Mouse (Mus musculus) lung, embryonic 16.5 days (tissue): ENCODE data around the gene Mog. TPM values are rescaled to one million over a fixed set of nuclear protein-coding genes. Genes with fewer than 3 reads are reported as not detected.
A peak's percentile ranks its signal among the peaks of the same experiment; 100 is the strongest.

Experiments
- ATAC-seq: fragments of 200-750 bp; cut with Nextera tagmentation; 2 replicates; pipeline ENCODE4 v1.8.0; 2017; ENCODE audit warnings: low read depth, mild to moderate bottlenecking, moderate library complexity
- H3K27ac ChIP-seq: fragments of 300-500 bp; sonication (generic); 2 replicates; pipeline ENCODE4 v1.5.1; 2014; ENCODE audit warnings: mild to moderate bottlenecking, control low read depth, low read length
- H3K27me3 ChIP-seq: fragments of 300-500 bp; sonication (generic); 2 replicates; pipeline ENCODE4 v1.6.1; 2014; ENCODE audit warnings: low read depth, low read length, mixed read lengths; ENCODE audit not compliant: control insufficient read depth, insufficient read depth
- H3K36me3 ChIP-seq: fragments of 300-500 bp; sonication (generic); 2 replicates; pipeline ENCODE4 v1.6.1; 2014; ENCODE audit warnings: low read length; ENCODE audit not compliant: control insufficient read depth, insufficient read depth
- H3K4me1 ChIP-seq: fragments of 300-500 bp; sonication (generic); replicated peaks from 2 replicates; pipeline ENCODE4 v1.6.1; 2014; ENCODE audit warnings: low read length, mixed read lengths; ENCODE audit not compliant: control insufficient read depth, insufficient read depth
- H3K4me2 ChIP-seq: fragments of 300-500 bp; sonication (generic); 2 replicates; pipeline ENCODE4 v1.6.1; 2014; ENCODE audit warnings: low read depth, low read length, control low read depth
- H3K4me3 ChIP-seq: fragments of 300-500 bp; sonication (generic); 2 replicates; pipeline ENCODE4 v1.5.1; 2014; ENCODE audit warnings: mild to moderate bottlenecking, low read length, control low read depth
- H3K9ac ChIP-seq: fragments of 300-500 bp; sonication (generic); 2 replicates; pipeline ENCODE4 v1.6.1; 2014; ENCODE audit warnings: low read length, control low read depth
- H3K9me3 ChIP-seq: fragments of 300-500 bp; sonication (generic); 2 replicates; pipeline ENCODE4 v1.6.1; 2016; ENCODE audit warnings: low read length; ENCODE audit not compliant: control insufficient read depth
- WGBS: fragments of 180-500 bp; shearing (Covaris S2); extraction: QIAGEN DNeasy Blood & Tissue Kit; methylation state at CpG from one replicate; pipeline ENCODE4 v1.1.7; 2014; 5-methylcytosine and 5-hydroxymethylcytosine counted together
- polyA plus RNA-seq: library from polyadenylated mRNA; unstranded; fragments of >200 nt; fragmentation: Nextera tagmentation; extraction: Ambion mirVana; gene quantifications from 2 replicates; pipeline ENCODE4 v1.2.1, GENCODE M21; 2015

Gene Mog
- polyA plus RNA-seq, 1 experiment from 2014 or later: 0.11 TPM

DNA sequence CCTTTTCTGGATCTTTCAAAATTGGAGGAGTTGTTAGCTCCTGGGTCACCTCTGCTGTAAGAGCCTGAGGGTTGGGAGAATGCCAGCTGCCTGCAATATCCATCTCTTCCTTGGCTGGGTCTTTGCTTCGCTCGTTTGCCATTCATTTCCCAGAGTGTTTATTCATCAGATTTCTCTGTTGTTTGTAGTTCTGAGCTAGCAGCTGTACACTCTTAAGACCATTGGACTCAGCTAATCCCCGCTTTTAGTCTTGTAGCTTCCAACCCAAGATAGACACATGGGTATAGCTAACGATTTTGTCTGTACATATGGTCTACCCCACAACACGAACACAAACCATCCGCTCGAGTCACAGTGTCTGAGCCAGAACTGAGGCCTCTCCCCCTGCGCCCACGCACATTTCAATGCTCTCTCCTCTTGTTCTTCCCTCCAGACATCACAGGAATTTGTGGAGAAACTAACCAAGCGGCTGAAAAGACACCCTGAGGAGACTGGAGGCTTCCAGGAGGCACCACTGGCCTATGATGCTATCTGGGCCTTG is 39.0 kb upstream of the Mog start:
- H3K4me3 ChIP-seq: no peak overlapping the region
- no peak overlapping the region for H3K27ac ChIP-seq
- H3K36me3 ChIP-seq: peaks cover 35% of the 10 kb centered on the region
- no peaks in the 10 kb centered on the region for H3K27me3 ChIP-seq
- H3K9ac ChIP-seq: no peak overlapping the region
- ATAC-seq: no peak
- H3K4me1 ChIP-seq: no peaks in the 10 kb centered on the region
- WGBS: 84% methylated on average over 10 of the region's 10 CpGs
- no peak overlapping the region for H3K4me2 ChIP-seq
- no peaks in the 10 kb centered on the region for H3K9me3 ChIP-seq

DNA sequence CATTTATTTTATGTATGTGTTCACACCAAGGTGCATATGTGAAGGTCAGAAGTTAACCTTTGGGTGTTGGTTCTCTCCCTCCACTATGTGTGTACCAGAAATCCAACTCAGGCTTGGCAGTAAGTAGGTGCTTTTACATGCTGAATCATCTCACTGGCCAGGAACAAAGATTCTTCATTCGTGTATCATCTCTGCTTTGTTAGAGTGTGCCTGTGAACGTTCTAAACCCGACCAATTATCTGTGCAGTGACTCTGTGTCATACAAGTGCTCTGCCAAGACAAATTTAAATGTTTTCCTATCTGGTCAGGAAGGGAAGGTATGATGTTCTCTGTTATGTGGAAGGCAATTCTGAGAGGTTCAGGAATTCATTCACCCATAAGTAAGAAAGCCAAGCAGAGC is 38.2 kb upstream of the Mog start:
- H3K27ac ChIP-seq: no peak overlapping the region
- 81% methylated on average over 3 of the region's 3 CpGs for WGBS
- H3K27me3 ChIP-seq: no peaks in the 10 kb centered on the region
- peaks cover 35% of the 10 kb centered on the region for H3K36me3 ChIP-seq
- H3K4me3 ChIP-seq: no peak overlapping the region
- no peaks in the 10 kb centered on the region for H3K4me1 ChIP-seq
- no peak overlapping the region for H3K4me2 ChIP-seq
- no peak for ATAC-seq
- H3K9me3 ChIP-seq: no peaks in the 10 kb centered on the region
- H3K9ac ChIP-seq: no peak overlapping the region

DNA sequence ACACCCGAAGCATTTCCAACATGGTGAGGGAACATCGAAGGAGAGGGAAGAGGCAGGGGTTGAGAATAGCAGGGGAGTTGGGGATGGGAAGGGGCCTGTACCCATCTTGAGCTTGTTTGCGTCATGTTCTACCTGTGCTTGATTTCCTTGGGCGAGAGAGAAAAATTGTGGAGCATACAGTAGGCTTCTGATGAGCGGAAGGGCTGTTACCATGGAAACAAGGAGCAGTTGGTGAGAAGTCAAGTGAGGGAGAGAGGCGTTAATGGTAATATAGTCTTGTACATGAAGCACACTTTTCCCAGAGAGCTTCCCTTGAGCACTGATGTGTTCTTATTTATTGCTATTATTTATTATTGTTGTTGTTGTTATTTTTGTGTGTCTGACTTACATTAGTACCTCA is 33.8 kb upstream of the Mog start:
- ATAC-seq: no peak
- H3K4me1 ChIP-seq: no peaks in the 10 kb centered on the region
- no peaks in the 10 kb centered on the region for H3K9me3 ChIP-seq
- 78% methylated on average over 6 of the region's 6 CpGs for WGBS
- peaks cover 23% of the 10 kb centered on the region for H3K36me3 ChIP-seq
- H3K4me2 ChIP-seq: no peak overlapping the region
- no peaks in the 10 kb centered on the region for H3K27me3 ChIP-seq
- H3K9ac ChIP-seq: no peak overlapping the region
- H3K27ac ChIP-seq: no peak overlapping the region
- no peak overlapping the region for H3K4me3 ChIP-seq

DNA sequence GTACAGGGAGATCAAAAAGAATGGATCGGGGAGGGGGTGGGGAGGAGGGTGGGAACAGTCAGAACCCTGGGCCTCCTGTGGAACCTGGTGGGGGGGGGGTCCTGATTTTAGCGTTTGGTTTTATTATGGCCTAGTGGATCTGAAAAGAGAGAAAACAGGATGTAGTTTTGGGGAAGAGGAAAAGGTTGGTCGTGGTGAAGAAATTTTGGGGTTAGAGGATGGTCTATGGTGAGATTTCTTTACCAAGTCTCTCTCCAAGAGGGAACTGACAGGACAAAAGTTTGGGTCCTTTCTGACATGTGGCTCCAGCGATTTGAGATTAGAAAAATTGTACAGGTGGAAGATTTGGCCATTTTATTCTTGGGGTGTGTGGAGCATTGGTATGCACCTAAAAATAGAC is 28.5 kb upstream of the Mog start:
- Histone ChIP-seq H3K36me3 (peaks cover 12% of the 10 kb centered on the region), H3K27ac (no peak overlapping the region), H3K4me2 (no peak overlapping the region), H3K27me3 (peaks cover 6% of the 10 kb centered on the region; the same call in 1 of the 2 replicates), H3K4me3 (no peak overlapping the region), H3K4me1 (peaks cover 18% of the 10 kb centered on the region), H3K9me3 (no peaks in the 10 kb centered on the region), H3K9ac (no peak overlapping the region)
- WGBS: 59% methylated on average over 4 of the region's 4 CpGs
- no peak for ATAC-seq

DNA sequence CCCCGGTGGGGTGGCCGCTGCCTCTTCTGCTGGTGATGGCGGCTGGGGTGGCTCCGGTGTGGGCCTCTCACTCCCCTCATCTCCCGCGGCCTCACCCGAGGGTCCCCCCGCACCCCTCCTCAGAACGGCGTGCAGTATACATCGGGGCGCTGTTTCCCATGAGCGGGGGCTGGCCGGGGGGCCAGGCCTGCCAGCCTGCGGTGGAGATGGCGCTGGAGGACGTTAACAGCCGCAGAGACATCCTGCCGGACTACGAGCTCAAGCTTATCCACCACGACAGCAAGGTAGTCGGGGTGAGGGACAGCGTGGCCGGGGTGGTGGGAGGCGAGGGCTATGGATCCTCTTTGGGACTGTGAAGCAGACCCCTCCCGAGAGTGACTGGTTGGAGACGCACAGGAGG is 27.7 kb upstream of the Mog start:
- ATAC-seq: peak; percentile 3; the same call in 1 of the 2 replicates

DNA sequence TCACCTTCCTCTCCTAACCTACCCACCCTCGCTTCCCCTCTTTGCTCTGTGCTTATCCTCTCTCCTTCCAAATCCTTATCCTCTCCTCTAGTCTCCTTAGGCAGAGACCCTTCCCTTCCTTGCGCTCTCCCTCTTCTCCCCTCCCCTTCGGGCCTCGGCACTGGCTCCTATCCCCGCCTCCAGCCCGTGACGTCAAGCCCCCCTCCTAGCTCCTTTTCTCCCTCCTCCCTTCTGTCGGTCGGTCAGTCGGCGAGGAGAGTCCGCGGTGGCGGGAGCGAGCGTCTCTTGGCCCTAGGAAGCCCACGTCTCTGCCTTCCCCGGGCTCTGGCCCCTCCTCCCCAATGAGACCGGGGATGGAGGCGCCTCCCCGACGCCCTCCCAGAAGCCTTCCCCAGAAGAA is 27.2 kb upstream of the Mog start:
- peaks cover 6% of the 10 kb centered on the region; the same call in 1 of the 2 replicates for H3K27me3 ChIP-seq
- 0 out of 2 replicates have a peak, but pooled peaks cover 3% of the 10 kb centered on the region for H3K36me3 ChIP-seq
- H3K9ac ChIP-seq: peak overlapping the region; percentile 71
- under 1% methylated on average over 22 of the region's 22 CpGs for WGBS
- H3K9me3 ChIP-seq: no peaks in the 10 kb centered on the region
- peak overlapping the region; percentile 81 for H3K4me2 ChIP-seq
- H3K4me1 ChIP-seq: peaks cover 21% of the 10 kb centered on the region
- peak overlapping the region; percentile 59 for H3K4me3 ChIP-seq
- peak; percentile 46 for ATAC-seq
- H3K27ac ChIP-seq: no peak overlapping the region

More for the DNA sequence above, 27.7 kb upstream of the Mog start:
- Histone ChIP-seq H3K27ac (no peak overlapping the region), H3K4me3 (peak overlapping the region; percentile 59), H3K4me2 (peak overlapping the region; percentile 81), H3K9ac (peak overlapping the region; percentile 71), H3K9me3 (no peaks in the 10 kb centered on the region), H3K27me3 (peaks cover 6% of the 10 kb centered on the region; the same call in 1 of the 2 replicates), H3K4me1 (peaks cover 20% of the 10 kb centered on the region), H3K36me3 (peaks cover 5% of the 10 kb centered on the region; the same call in 1 of the 2 replicates)
- WGBS: 8% methylated on average over 23 of the region's 27 CpGs

DNA sequence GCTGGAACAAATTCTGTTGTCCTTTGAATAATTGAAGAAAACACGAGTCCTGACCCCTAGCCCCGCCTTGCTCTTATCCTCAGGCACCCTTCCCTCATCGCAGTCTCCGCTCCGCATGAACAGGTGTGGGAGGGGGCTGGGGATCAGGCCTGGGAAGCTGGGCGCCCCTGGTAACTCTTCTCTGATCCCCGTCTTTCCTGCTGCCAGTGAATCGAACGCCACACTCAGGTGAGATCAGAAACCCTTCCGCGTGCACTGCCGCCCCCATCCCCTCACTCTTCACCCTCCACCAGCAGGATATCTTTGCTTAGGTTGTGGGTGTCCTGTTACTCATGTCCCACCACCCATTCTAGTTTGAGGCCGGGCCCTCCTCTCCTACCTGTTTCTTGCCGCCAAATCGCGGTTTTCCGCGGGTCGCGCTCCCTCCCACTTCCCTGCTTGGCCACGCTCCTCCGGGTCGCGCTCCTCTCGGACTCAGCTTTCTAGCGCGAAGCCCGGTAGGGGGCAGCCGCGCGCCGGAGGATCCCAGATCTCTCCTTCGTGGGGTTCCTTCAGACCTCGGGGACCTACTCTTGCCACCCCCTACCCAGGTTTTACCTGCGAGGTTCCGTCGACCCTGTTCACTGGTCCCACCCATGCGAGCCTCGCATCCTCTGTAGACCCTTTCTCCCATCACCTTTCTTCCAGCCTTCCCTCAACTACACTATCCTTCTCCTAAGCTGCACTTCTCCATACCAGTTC is 26.5 kb upstream of the Mog start:
- peak overlapping the region; percentile 71 for H3K9ac ChIP-seq

DNA sequence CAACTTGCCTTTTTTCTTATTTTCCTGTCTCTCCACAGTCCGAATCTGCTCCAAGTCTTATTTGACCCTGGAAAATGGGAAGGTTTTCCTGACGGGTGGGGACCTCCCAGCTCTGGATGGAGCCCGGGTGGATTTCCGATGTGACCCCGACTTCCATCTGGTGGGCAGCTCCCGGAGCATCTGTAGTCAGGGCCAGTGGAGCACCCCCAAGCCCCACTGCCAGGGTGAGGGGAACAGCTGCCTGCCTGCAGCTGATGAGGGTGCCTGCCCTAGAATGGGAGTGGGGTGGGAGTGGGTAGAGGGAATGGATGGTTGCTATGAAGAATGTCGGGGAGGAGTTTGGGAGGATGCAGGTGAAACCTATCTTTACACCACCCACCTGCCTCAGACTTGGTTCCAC is 25.2 kb upstream of the Mog start:
- H3K36me3 ChIP-seq: no peaks in the 10 kb centered on the region
- no peak overlapping the region for H3K27ac ChIP-seq
- H3K4me2 ChIP-seq: no peak overlapping the region
- no peak overlapping the region for H3K4me3 ChIP-seq
- H3K9ac ChIP-seq: no peak overlapping the region
- H3K4me1 ChIP-seq: peaks cover 26% of the 10 kb centered on the region
- 70% methylated on average over 7 of the region's 7 CpGs for whole genome bisulfite sequencing
- H3K27me3 ChIP-seq: peaks cover 6% of the 10 kb centered on the region; the same call in 1 of the 2 replicates
- no peak for ATAC-seq
- no peaks in the 10 kb centered on the region for H3K9me3 ChIP-seq

More for the DNA sequence above, 26.5 kb upstream of the Mog start:
- peak overlapping the region; percentile 59 for H3K4me3 ChIP-seq
- peaks cover 6% of the 10 kb centered on the region; the same call in 1 of the 2 replicates for H3K27me3 ChIP-seq
- WGBS: 8% methylated on average over 39 of the region's 39 CpGs
- no peak overlapping the region for H3K27ac ChIP-seq
- ATAC-seq: 0 out of 2 replicates have a peak, but pooled peaks have one; percentile 0
- peak overlapping the region; percentile 81 for H3K4me2 ChIP-seq
- H3K4me1 ChIP-seq: peaks cover 26% of the 10 kb centered on the region
- 0 out of 2 replicates have a peak, but pooled peaks cover 3% of the 10 kb centered on the region for H3K36me3 ChIP-seq
- H3K9me3 ChIP-seq: no peaks in the 10 kb centered on the region

DNA sequence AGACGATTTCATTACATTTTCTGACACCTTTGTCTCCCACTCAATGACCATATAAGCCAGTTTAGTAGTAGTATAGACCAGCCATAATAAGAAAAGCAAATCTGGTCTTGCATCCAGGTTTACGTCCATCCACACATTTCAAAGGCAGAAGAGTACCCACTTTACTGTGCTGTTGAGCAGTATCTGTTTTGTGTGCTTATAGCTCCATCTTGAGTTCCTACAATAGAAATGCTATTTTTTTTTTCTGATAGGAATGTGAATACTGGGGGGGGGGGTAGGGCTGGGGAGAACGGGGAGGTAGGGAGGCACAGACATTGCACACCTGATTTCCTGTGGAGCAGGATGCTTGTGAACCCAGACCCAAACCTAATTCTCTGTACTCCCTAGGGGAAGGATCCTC is 24.8 kb upstream of the Mog start:
- ATAC-seq: no peak
- no peaks in the 10 kb centered on the region for H3K36me3 ChIP-seq
- peaks cover 26% of the 10 kb centered on the region for H3K4me1 ChIP-seq
- no peak overlapping the region for H3K4me3 ChIP-seq
- WGBS: 26% methylated on average over 3 of the region's 3 CpGs
- H3K9ac ChIP-seq: no peak overlapping the region
- H3K9me3 ChIP-seq: no peaks in the 10 kb centered on the region
- no peak overlapping the region for H3K4me2 ChIP-seq
- H3K27me3 ChIP-seq: peaks cover 6% of the 10 kb centered on the region; the same call in 1 of the 2 replicates
- no peak overlapping the region for H3K27ac ChIP-seq
